Mouse (Mus musculus) liver, postnatal 0 days (tissue): ENCODE results near the gene Arhgef19. TPM values are rescaled to one million over a fixed set of nuclear protein-coding genes. Genes with fewer than 3 reads are reported as not detected.

Experiments
- ATAC-seq: fragments of 200-750 bp; cut with Nextera tagmentation; 2 replicates; pipeline ENCODE4 v1.8.0; 2017; ENCODE audit warnings: mild to moderate bottlenecking, moderate library complexity
- DNase-seq: peaks from one replicate; pipeline ENCODE4 v3.0.0-alpha.2; 2016
- H3K27ac ChIP-seq: fragments of 300-500 bp; sonication (generic); 2 replicates; pipeline ENCODE4 v1.5.1; 2014; ENCODE audit warnings: antibody characterized with exemption, moderate library complexity, mild to moderate bottlenecking, low read depth
- H3K27me3 ChIP-seq: fragments of 300-500 bp; sonication (generic); 2 replicates; pipeline ENCODE4 v1.6.1; 2014; ENCODE audit warnings: low read length, control low read depth, mixed read lengths; ENCODE audit not compliant: insufficient read depth
- H3K36me3 ChIP-seq: fragments of 300-500 bp; sonication (generic); replicated peaks from 2 replicates; pipeline ENCODE4 v1.6.1; 2014; ENCODE audit warnings: mild to moderate bottlenecking, control low read depth, low read length, moderate library complexity, mixed read lengths; ENCODE audit not compliant: insufficient read depth
- H3K4me1 ChIP-seq: fragments of 300-500 bp; sonication (generic); 2 replicates; pipeline ENCODE4 v1.6.1; 2014; ENCODE audit warnings: antibody characterized with exemption, mild to moderate bottlenecking, control low read depth; ENCODE audit not compliant: insufficient read depth
- H3K4me2 ChIP-seq: fragments of 300-500 bp; sonication (generic); 2 replicates; pipeline ENCODE4 v1.6.1; 2014; ENCODE audit warnings: low read depth, mild to moderate bottlenecking, low read length, moderate library complexity, mixed read lengths
- H3K4me3 ChIP-seq: fragments of 300-500 bp; sonication (generic); 2 replicates; pipeline ENCODE4 v1.5.1; 2014; ENCODE audit warnings: low read depth, low read length
- H3K9ac ChIP-seq: fragments of 300-500 bp; sonication (generic); replicated peaks from 2 replicates; pipeline ENCODE4 v1.6.1; 2014; ENCODE audit warnings: mild to moderate bottlenecking, moderate library complexity
- H3K9me3 ChIP-seq: fragments of 300-500 bp; sonication (generic); 2 replicates; pipeline ENCODE4 v1.6.1; 2016; ENCODE audit warnings: mild to moderate bottlenecking, control low read depth, low read length, mixed read lengths
- CTCF ChIP-seq: sonication (generic); IDR thresholded peaks from 2 replicates; pipeline ENCODE4 v1.5.1; 2016; ENCODE audit warnings: antibody characterized with exemption, low read depth
- EP300 ChIP-seq: IDR thresholded peaks from 2 replicates; pipeline ENCODE4 v1.6.1; 2016; ENCODE audit warnings: antibody characterized with exemption, low read depth, mild to moderate bottlenecking
- WGBS: fragments of 180-500 bp; shearing (Covaris S2); extraction: QIAGEN DNeasy Blood & Tissue Kit; methylation state at CpG from one replicate; pipeline ENCODE4 v1.1.7; 2014; ENCODE audit not compliant: insufficient replicate concordance; 5-methylcytosine and 5-hydroxymethylcytosine counted together
- polyA plus RNA-seq: library from polyadenylated mRNA; unstranded; fragments of >200 nt; fragmentation: Nextera tagmentation; extraction: Ambion mirVana; gene quantifications from 2 replicates; pipeline ENCODE4 v1.2.1, GENCODE M21; 2015

Arhgef19 gene
- polyA plus RNA-seq, 1 experiment from 2014 or later, result 3.0 TPM

DNA sequence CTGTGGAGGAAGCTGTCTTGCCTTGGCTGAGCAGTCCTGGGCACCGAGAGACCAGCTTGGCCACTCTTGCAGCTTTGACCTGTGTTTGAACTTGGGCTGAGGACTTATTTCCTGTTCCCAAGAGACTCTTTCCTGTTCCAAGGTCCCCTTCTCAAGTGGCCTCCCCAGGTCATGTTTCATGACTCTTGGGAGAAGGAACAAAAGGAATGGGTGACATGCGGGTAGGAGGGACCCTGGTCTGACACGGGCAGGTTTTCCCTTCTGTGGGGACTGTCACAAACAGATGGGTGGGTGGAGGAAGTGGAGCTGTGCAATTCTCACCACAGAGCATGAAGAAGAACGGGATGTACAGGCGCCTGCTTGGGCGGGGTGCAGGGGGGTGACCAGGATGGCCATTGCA lies 32.4 kb downstream of the Arhgef19 start:
- 38% methylated on average over 6 of the region's 6 CpGs for WGBS
- DNase-seq (peak; percentile 51), ATAC-seq (peak; percentile 47)
- no peak overlapping the region for H3K9ac ChIP-seq
- H3K4me1 ChIP-seq, result peaks cover 10% of the 10 kb centered on the region; the same call in 1 of the 2 replicates
- H3K27ac ChIP-seq, result peak overlapping the region; percentile 83
- H3K9me3 ChIP-seq, result no peaks in the 10 kb centered on the region
- H3K27me3 ChIP-seq, result no peaks in the 10 kb centered on the region
- no peak overlapping the region for H3K4me3 ChIP-seq
- TF ChIP-seq EP300 (peak; percentile 47; the same call in 1 of the 2 replicates), CTCF (no peak)
- no peaks in the 10 kb centered on the region for H3K36me3 ChIP-seq
- no peak overlapping the region for H3K4me2 ChIP-seq

GRCm38 (mm10) chr4:141272878-141273277 lies 33.6 kb downstream of the Arhgef19 start:
- Histone ChIP-seq H3K27ac (peak overlapping the region; percentile 83), H3K36me3 (no peaks in the 10 kb centered on the region), H3K9me3 (no peaks in the 10 kb centered on the region), H3K27me3 (no peaks in the 10 kb centered on the region), H3K4me1 (peaks cover 17% of the 10 kb centered on the region), H3K9ac (no peak overlapping the region), H3K4me3 (no peak overlapping the region; the same call in 1 of the 2 replicates), H3K4me2 (peak overlapping the region; percentile 54)
- TF ChIP-seq CTCF (no peak), EP300 (no peak)
- ATAC-seq (peak; percentile 35), DNase-seq (peak; percentile 56)
- WGBS, result 7% methylated on average over 14 of the region's 14 CpGs

- Histone ChIP-seq H3K27me3 (no peaks in the 10 kb centered on the region), H3K9ac (no peak overlapping the region), H3K4me2 (peak overlapping the region; percentile 54), H3K4me1 (peaks cover 21% of the 10 kb centered on the region), H3K9me3 (no peaks in the 10 kb centered on the region), H3K36me3 (no peaks in the 10 kb centered on the region), H3K4me3 (no peak overlapping the region; the same call in 1 of the 2 replicates), H3K27ac (peak overlapping the region; percentile 83)
- WGBS, result 18% methylated on average over 12 of the region's 12 CpGs
- DNase-seq, result peak; percentile 89
- ATAC-seq, result peak; percentile 68
- TF ChIP-seq CTCF (peak; percentile 100), EP300 (no peak)
Measured at GRCm38 (mm10) chr4:141273296-141273695, 34.0 kb downstream of the Arhgef19 start.

- TF ChIP-seq EP300, result no peak
- TF ChIP-seq CTCF, result no peak
- Histone ChIP-seq H3K9ac (no peak overlapping the region), H3K4me3 (no peak overlapping the region), H3K27me3 (no peaks in the 10 kb centered on the region), H3K9me3 (no peaks in the 10 kb centered on the region), H3K36me3 (no peaks in the 10 kb centered on the region), H3K4me2 (no peak overlapping the region), H3K27ac (no peak overlapping the region), H3K4me1 (peaks cover 26% of the 10 kb centered on the region)
- WGBS, result 59% methylated on average over 23 of the region's 23 CpGs
- ATAC-seq, result no peak
- no peak for DNase-seq
Measured at GRCm38 (mm10) chr4:141274485-141275341, 35.4 kb downstream of the Arhgef19 start.

- no peaks in the 10 kb centered on the region for H3K27me3 ChIP-seq
- peaks cover 38% of the 10 kb centered on the region for H3K4me1 ChIP-seq
- DNase-seq (no peak), ATAC-seq (no peak)
- TF ChIP-seq CTCF, result no peak
- no peak for TF ChIP-seq EP300
- no peak overlapping the region for H3K9ac ChIP-seq
- H3K4me2 ChIP-seq, result no peak overlapping the region
- H3K36me3 ChIP-seq, result no peaks in the 10 kb centered on the region
- H3K9me3 ChIP-seq, result no peaks in the 10 kb centered on the region
- WGBS, result 67% methylated on average over 8 of the region's 8 CpGs
- no peak overlapping the region for H3K4me3 ChIP-seq
- H3K27ac ChIP-seq, result 0 out of 2 replicates have a peak overlapping the region, but pooled peaks have one; percentile 22
Measured at GRCm38 (mm10) chr4:141277157-141277556, 37.9 kb downstream of the Arhgef19 start.

GRCm38 (mm10) chr4:141278154-141278553 lies 38.9 kb downstream of the Arhgef19 start:
- Histone ChIP-seq H3K27ac (peak overlapping the region; percentile 80), H3K4me3 (no peak overlapping the region), H3K36me3 (no peaks in the 10 kb centered on the region), H3K9me3 (no peaks in the 10 kb centered on the region), H3K27me3 (no peaks in the 10 kb centered on the region), H3K4me2 (no peak overlapping the region), H3K9ac (no peak overlapping the region; the same call in 1 of the 2 replicates), H3K4me1 (peaks cover 36% of the 10 kb centered on the region)
- TF ChIP-seq CTCF, result 0 out of 2 replicates have a peak, but pooled peaks have one; percentile 14
- no peak for TF ChIP-seq EP300
- ATAC-seq, result peak; percentile 1; the same call in 1 of the 2 replicates
- peak; percentile 56 for DNase-seq
- 38% methylated on average over 7 of the region's 7 CpGs for WGBS
